Mouse (Mus musculus): ENCODE data around the gene Rtn4rl2. TPM values are rescaled to one million over a fixed set of nuclear protein-coding genes. Genes with fewer than 3 reads are reported as not detected.
"Not testable (repeated sequence)": the region's sequence is repeated elsewhere in the genome, so short reads cannot be mapped to it uniquely, and the experiment has no call there.

Gene Rtn4rl2
- polyA plus RNA-seq, 1 experiment from 2014 or later: 3.0 TPM

GRCm38 (mm10) chr2:84913881-84914280 lies 27.4 kb upstream of the Rtn4rl2 start:
- WGBS: 92% methylated on average over 5 of the region's 5 CpGs
- H3K4me3 ChIP-seq (ENCODE audit: low read length): no peak overlapping the region
- H3K9ac ChIP-seq (ENCODE audit: low read depth, low read length): no peak overlapping the region
- no peak for ATAC-seq
- no peaks in the 10 kb centered on the region for H3K4me1 ChIP-seq (ENCODE audit: control insufficient read depth, insufficient read depth, low read depth, low read length)
- H3K36me3 ChIP-seq (ENCODE audit: control insufficient read depth, insufficient read depth, low read length): no peaks in the 10 kb centered on the region
- H3K9me3 ChIP-seq (ENCODE audit: control insufficient read depth, low read length): no peaks in the 10 kb centered on the region
- no peak overlapping the region for H3K4me2 ChIP-seq (ENCODE audit: low read length)
- no peaks in the 10 kb centered on the region for H3K27me3 ChIP-seq (replicated peaks; ENCODE audit: control insufficient read depth, insufficient read depth, low read length)
- H3K27ac ChIP-seq (ENCODE audit: low read depth, low read length): no peak overlapping the region

DNA sequence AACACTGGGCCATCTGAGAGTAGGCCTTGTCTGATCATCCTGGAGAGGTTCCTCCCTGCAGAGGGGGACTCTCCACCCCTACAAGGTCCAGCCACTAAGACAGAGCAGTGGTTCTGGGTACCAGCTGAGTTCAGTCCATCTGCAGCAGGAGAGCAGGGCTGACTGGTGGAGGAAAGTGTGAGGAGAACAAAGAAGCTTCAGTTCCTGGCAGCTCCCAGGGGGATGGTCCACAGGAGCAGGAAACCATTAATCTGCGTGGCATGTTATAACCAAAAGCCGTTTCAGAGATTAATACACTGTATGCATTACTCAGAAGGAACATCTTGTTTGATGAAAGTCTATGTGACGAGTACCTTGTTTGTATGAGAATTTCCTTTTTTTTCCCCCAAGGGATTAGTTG lies 26.2 kb upstream of the Rtn4rl2 start:
- Histone ChIP-seq H3K9me3 (ENCODE audit: control insufficient read depth, low read length) (no peaks in the 10 kb centered on the region), H3K4me1 (ENCODE audit: control insufficient read depth, insufficient read depth, low read depth, low read length) (no peaks in the 10 kb centered on the region), H3K4me2 (ENCODE audit: low read length) (no peak overlapping the region), H3K4me3 (ENCODE audit: low read length) (no peak overlapping the region), H3K27ac (ENCODE audit: low read depth, low read length) (no peak overlapping the region), H3K9ac (ENCODE audit: low read depth, low read length) (no peak overlapping the region), H3K36me3 (ENCODE audit: control insufficient read depth, insufficient read depth, low read length) (no peaks in the 10 kb centered on the region), H3K27me3 (replicated peaks; ENCODE audit: control insufficient read depth, insufficient read depth, low read length) (no peaks in the 10 kb centered on the region)
- 62% methylated on average over 3 of the region's 3 CpGs for WGBS
- ATAC-seq: no peak

- H3K4me2 ChIP-seq (ENCODE audit: low read length); H3K4me3 ChIP-seq (ENCODE audit: low read length); ATAC-seq; H3K9me3 ChIP-seq (ENCODE audit: control insufficient read depth, low read length); H3K36me3 ChIP-seq (ENCODE audit: control insufficient read depth, insufficient read depth, low read length); H3K27me3 ChIP-seq (replicated peaks; ENCODE audit: control insufficient read depth, insufficient read depth, low read length); H3K9ac ChIP-seq (ENCODE audit: low read depth, low read length); H3K27ac ChIP-seq (ENCODE audit: low read depth, low read length); H3K4me1 ChIP-seq (ENCODE audit: control insufficient read depth, insufficient read depth, low read depth, low read length): not testable (repeated sequence)
- 97% methylated on average over 6 of the region's 6 CpGs for WGBS
Observed at GRCm38 (mm10) chr2:84896686-84897085, 10.2 kb upstream of the Rtn4rl2 start.

- peaks cover under 1% of the 10 kb centered on the region; the same call in 1 of the 2 replicates for H3K27me3 ChIP-seq (replicated peaks; ENCODE audit: control insufficient read depth, insufficient read depth, low read length)
Observed at GRCm38 (mm10) chr2:84895495-84896198, 9.1 kb upstream of the Rtn4rl2 start.

GRCm38 (mm10) chr2:84893359-84893758 lies 6.8 kb upstream of the Rtn4rl2 start:
- peaks cover 9% of the 10 kb centered on the region for H3K27me3 ChIP-seq (replicated peaks; ENCODE audit: control insufficient read depth, insufficient read depth, low read length)
- H3K36me3 ChIP-seq (ENCODE audit: control insufficient read depth, insufficient read depth, low read length): no peaks in the 10 kb centered on the region
- H3K4me1 ChIP-seq (ENCODE audit: control insufficient read depth, insufficient read depth, low read depth, low read length): peaks cover 5% of the 10 kb centered on the region; the same call in 1 of the 2 replicates
- 52% methylated on average over 6 of the region's 6 CpGs for WGBS
- no peak for ATAC-seq
- H3K9ac ChIP-seq (ENCODE audit: low read depth, low read length): no peak overlapping the region
- H3K4me2 ChIP-seq (ENCODE audit: low read length): no peak overlapping the region
- no peaks in the 10 kb centered on the region for H3K9me3 ChIP-seq (ENCODE audit: control insufficient read depth, low read length)
- H3K4me3 ChIP-seq (ENCODE audit: low read length): no peak overlapping the region
- H3K27ac ChIP-seq (ENCODE audit: low read depth, low read length): no peak overlapping the region

More at GRCm38 (mm10) chr2:84895495-84896198, 9.1 kb upstream of the Rtn4rl2 start:
- H3K9ac ChIP-seq (ENCODE audit: low read depth, low read length): no peak overlapping the region
- WGBS: 69% methylated on average over 4 of the region's 4 CpGs
- no peaks in the 10 kb centered on the region for H3K4me1 ChIP-seq (ENCODE audit: control insufficient read depth, insufficient read depth, low read depth, low read length)
- no peak overlapping the region for H3K4me2 ChIP-seq (ENCODE audit: low read length)
- H3K36me3 ChIP-seq (ENCODE audit: control insufficient read depth, insufficient read depth, low read length): no peaks in the 10 kb centered on the region
- H3K27ac ChIP-seq (ENCODE audit: low read depth, low read length): no peak overlapping the region
- no peaks in the 10 kb centered on the region for H3K9me3 ChIP-seq (ENCODE audit: control insufficient read depth, low read length)
- H3K4me3 ChIP-seq (ENCODE audit: low read length): no peak overlapping the region
- ATAC-seq: no peak

DNA sequence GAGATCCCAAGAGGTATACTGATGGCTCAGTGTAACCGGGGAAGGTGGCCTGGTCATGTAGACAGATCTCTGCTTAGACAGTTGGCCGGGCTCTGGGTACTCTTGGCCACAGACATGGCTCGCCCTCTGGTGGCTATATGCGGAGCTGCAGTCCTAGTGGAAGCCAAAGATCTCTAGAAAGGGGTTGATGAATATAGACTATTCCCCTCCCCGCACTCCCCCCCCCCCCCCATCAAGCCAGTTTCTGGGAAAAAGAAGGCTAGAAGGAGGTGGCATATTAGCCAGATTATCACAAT lies 3.5 kb upstream of the Rtn4rl2 start:
- peak overlapping the region; percentile 24; the same call in 1 of the 2 replicates for H3K4me2 ChIP-seq (ENCODE audit: low read length)
- ATAC-seq: 0 out of 2 replicates have a peak, but pooled peaks have one; percentile 35
- no peak overlapping the region for H3K4me3 ChIP-seq (ENCODE audit: low read length)
- H3K4me1 ChIP-seq (ENCODE audit: control insufficient read depth, insufficient read depth, low read depth, low read length): peaks cover 17% of the 10 kb centered on the region
- H3K9ac ChIP-seq (ENCODE audit: low read depth, low read length): no peak overlapping the region
- H3K36me3 ChIP-seq (ENCODE audit: control insufficient read depth, insufficient read depth, low read length): no peaks in the 10 kb centered on the region
- no peaks in the 10 kb centered on the region for H3K9me3 ChIP-seq (ENCODE audit: control insufficient read depth, low read length)
- 0% methylated on average over 5 of the region's 5 CpGs for WGBS
- H3K27me3 ChIP-seq (replicated peaks; ENCODE audit: control insufficient read depth, insufficient read depth, low read length): peaks cover 22% of the 10 kb centered on the region
- no peak overlapping the region for H3K27ac ChIP-seq (ENCODE audit: low read depth, low read length)

GRCm38 (mm10) chr2:84889316-84890044 lies 3.0 kb upstream of the Rtn4rl2 start:
- WGBS: 11% methylated on average over 14 of the region's 14 CpGs
- no peak for ATAC-seq
- Histone ChIP-seq H3K4me2 (ENCODE audit: low read length) (peak overlapping the region; percentile 48), H3K9ac (ENCODE audit: low read depth, low read length) (peak overlapping the region; percentile 30; the same call in 1 of the 2 replicates), H3K36me3 (ENCODE audit: control insufficient read depth, insufficient read depth, low read length) (no peaks in the 10 kb centered on the region), H3K4me1 (ENCODE audit: control insufficient read depth, insufficient read depth, low read depth, low read length) (peaks cover 17% of the 10 kb centered on the region), H3K9me3 (ENCODE audit: control insufficient read depth, low read length) (no peaks in the 10 kb centered on the region), H3K4me3 (ENCODE audit: low read length) (peak overlapping the region; percentile 29), H3K27ac (ENCODE audit: low read depth, low read length) (no peak overlapping the region), H3K27me3 (replicated peaks; ENCODE audit: control insufficient read depth, insufficient read depth, low read length) (peaks cover 27% of the 10 kb centered on the region)

DNA sequence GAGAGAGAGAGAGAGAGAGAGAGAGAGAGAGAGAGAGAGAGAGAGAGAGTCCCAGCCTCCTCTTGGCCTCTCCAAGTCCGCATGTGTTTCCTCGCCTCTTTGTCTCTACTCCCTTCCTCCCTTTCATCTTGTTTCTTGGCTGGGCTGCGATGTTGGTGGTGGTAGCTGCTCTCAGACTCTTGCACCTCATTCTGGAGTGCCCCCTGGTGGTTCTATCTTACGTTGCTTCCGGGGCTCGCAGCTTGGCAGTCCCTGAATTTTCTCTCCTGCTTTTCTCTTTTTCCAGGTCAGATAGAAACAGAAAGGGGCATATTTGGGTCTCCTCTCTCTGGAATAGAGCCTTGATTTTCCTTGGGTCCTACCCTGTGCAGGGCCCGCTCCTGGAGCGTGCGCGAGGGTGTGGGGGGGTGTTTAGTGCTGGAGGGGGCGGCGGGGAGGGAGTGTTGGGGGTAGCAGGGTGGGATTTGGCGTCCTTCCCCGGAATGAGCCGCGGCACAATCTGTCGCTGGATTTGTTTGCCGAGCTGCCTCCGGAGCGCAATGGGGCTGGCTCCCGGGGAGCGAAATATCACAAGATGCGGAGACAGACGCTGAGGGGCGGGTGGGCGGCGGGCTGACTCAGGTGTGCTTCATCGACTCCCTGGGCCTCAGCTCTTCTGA lies 2.3 kb upstream of the Rtn4rl2 start:
- 0 out of 2 replicates have a peak overlapping the region, but pooled peaks have one; percentile 39 for H3K27ac ChIP-seq (ENCODE audit: low read depth, low read length)
- ATAC-seq: 0 out of 2 replicates have a peak, but pooled peaks have one; percentile 9
- H3K9me3 ChIP-seq (ENCODE audit: control insufficient read depth, low read length): no peaks in the 10 kb centered on the region
- H3K9ac ChIP-seq (ENCODE audit: low read depth, low read length): peak overlapping the region; percentile 30; the same call in 1 of the 2 replicates
- peak overlapping the region; percentile 29 for H3K4me3 ChIP-seq (ENCODE audit: low read length)
- peaks cover 34% of the 10 kb centered on the region for H3K27me3 ChIP-seq (replicated peaks; ENCODE audit: control insufficient read depth, insufficient read depth, low read length)
- peak overlapping the region; percentile 48 for H3K4me2 ChIP-seq (ENCODE audit: low read length)
- peaks cover 17% of the 10 kb centered on the region for H3K4me1 ChIP-seq (ENCODE audit: control insufficient read depth, insufficient read depth, low read depth, low read length)
- no peaks in the 10 kb centered on the region for H3K36me3 ChIP-seq (ENCODE audit: control insufficient read depth, insufficient read depth, low read length)
- WGBS: under 1% methylated on average over 25 of the region's 28 CpGs

All from hindbrain, embryonic 16.5 days (tissue).